Mouse (Mus musculus) hindbrain, embryonic 13.5 days (tissue): ENCODE data around the gene Itsn2. TPM values are rescaled to one million over a fixed set of nuclear protein-coding genes. Genes with fewer than 3 reads are reported as not detected.

ENCODE experiments used
- polyA plus RNA-seq: library from polyadenylated mRNA; unstranded; fragments of >200 nt; fragmentation: Nextera tagmentation; extraction: Ambion mirVana; gene quantifications from 2 replicates; pipeline ENCODE4 v1.2.1, GENCODE M21; 2015

The Itsn2 gene
- polyA plus RNA-seq, 1 experiment from 2014 or later: 16.2 TPM

Other genes starting within 250 kb of the Itsn2 start
- gene Ncoa1, start 115.5 kb upstream of the Itsn2 start, polyA plus RNA-seq: 10.3 and 11.5 TPM in 2 replicates
- not detected in 2 replicates for gene Gm3625, start 289 bp downstream of the Itsn2 start, polyA plus RNA-seq
- gene Fam228a, start 145.8 kb downstream of the Itsn2 start, polyA plus RNA-seq: 0.75 and 1.1 TPM in 2 replicates
- 12.0 and 12.1 TPM in 2 replicates for gene Pfn4, start 176.4 kb downstream of the Itsn2 start, polyA plus RNA-seq
- gene Fam228b, start 176.6 kb downstream of the Itsn2 start, polyA plus RNA-seq: 3.4 and 5.2 TPM in 2 replicates
- gene Sf3b6, start 224.9 kb downstream of the Itsn2 start, polyA plus RNA-seq: 273 and 274 TPM in 2 replicates
- gene Fkbp1b, start 249.0 kb downstream of the Itsn2 start, polyA plus RNA-seq: 38.3 and 38.8 TPM in 2 replicates